Mouse (Mus musculus): Measurements from ENCODE around the gene Mocs2.

Mocs2 gene

GRCm38 (mm10) chr13:114817751-114818360, at the start of gene Mocs2:
Gene Mocs2, plus strand, starts transcription at chr13:114818236.
- peak; percentile 66 for DNase-seq (ENCODE audit: extremely low read depth, low read depth)

- DNase-seq (ENCODE audit: extremely low read depth, low read depth) = peak; percentile 11
Observed at GRCm38 (mm10) chr13:114791511-114791910, 26.5 kb upstream of the Mocs2 start.

DNA sequence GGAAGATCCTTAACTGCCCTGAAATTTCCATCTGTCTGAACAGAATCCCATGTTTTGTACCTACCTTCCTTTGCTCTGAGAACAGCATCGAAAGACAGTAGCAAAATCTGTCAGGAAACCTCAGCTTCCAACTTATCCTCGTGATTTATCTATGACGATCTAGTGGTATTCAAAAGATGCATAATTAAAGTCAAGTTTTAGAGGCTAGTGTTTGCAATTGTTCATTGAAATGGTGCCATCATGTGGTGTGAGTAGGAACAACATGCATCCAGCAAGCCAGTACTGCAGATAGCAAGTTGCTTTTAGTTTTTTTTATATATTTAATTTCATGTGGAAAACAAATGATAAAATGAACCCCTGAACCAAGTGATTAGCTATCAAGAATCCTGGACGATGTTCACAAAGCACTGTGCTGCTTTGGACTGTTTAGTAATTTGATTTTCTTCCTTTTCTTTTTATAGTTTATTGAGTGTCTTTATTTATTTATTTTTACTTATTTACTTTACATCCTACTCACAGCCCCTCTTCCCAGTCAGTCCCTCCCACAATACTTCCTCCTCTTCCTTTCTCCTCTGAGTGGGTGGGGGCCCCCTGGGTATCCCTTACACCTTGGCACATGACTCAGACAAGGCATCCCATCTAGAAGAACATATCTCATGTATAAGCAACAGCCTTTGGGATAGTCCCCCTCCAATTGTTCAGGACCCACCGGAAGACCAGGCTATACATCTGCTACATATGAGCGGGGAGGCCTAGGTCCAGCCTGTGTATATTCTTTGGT, 24.6 kb upstream of the Mocs2 start:
- peak; percentile 44 for DNase-seq (ENCODE audit: extremely low read depth, low read depth)

DNA sequence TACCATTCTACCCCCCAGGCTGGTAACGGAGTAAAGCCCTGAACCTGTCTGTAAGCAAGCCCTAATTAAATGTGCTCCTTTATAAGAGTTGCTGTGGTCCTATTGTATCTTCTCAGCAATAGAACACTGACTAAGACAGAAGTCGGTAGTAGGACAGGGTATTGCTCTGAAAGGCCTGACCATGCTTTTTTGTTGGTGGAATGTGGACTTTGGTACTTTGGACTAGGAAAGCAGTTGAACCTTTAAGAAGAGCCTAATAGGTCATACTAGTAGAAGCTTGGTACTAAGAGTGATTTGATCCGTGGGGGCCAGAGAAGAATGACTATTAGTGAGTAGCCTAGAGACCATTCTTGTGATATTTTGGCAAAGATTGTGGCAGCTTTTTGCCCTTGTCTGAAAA, 16.2 kb upstream of the Mocs2 start:
- no peak for DNase-seq (ENCODE audit: extremely low read depth, low read depth)

- DNase-seq (ENCODE audit: extremely low read depth, low read depth) = no peak
Observed at GRCm38 (mm10) chr13:114802971-114803370, 15.1 kb upstream of the Mocs2 start.

- DNase-seq (ENCODE audit: extremely low read depth, low read depth) = no peak
Observed at GRCm38 (mm10) chr13:114809624-114810210, 8.3 kb upstream of the Mocs2 start.

GRCm38 (mm10) chr13:114818513-114818912, 477 bp downstream of the Mocs2 start:
- no peak for DNase-seq (ENCODE audit: extremely low read depth, low read depth)

- no peak for DNase-seq (ENCODE audit: extremely low read depth, low read depth)
Observed at GRCm38 (mm10) chr13:114822871-114823270, 4.8 kb downstream of the Mocs2 start.

- DNase-seq (ENCODE audit: extremely low read depth, low read depth) = no peak
Observed at GRCm38 (mm10) chr13:114825377-114825855, 7.4 kb downstream of the Mocs2 start.

DNA sequence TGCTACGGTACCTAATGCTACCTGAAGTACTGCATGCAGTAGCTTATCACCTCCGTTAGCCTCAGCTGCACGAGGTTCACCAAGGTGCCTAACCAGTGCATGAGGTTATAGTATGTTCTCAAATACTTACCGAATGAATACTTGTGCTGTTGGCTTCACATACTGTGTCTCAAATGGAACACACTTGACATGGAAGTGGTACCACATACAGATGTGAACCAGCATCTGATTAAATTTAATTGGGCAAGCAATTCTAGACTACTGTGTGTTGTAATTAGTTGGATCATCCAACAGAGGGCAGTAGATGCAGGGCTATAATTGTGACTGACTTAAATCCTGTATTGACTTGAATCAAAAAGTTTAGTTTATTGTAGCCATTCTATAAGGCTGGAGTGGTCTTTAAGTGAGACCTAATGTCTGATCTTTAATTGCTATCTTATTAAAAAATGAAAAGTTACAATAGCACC, 13.4 kb downstream of the Mocs2 start:
- no peak for DNase-seq (ENCODE audit: extremely low read depth, low read depth)

DNA sequence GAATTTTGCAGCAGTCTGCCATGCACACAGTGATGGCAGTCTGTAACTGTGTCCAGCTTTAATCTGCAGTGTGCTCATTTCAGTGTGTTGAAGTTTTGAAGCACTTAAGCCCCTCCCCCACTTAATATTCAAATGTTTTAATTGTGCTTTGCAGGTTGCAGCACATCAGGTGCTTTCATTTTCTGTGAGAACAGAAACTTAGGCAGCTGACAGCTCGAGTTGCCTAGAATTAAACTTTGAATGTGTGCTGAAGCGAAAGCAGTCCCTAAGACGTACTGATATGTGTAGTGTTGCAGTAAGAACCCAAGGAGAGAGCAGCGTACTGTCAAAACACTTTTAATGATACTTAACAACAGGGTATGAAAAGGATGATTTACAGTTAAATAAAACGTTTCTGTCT, 14.7 kb downstream of the Mocs2 start:
- DNase-seq (ENCODE audit: extremely low read depth, low read depth) = no peak

- DNase-seq (ENCODE audit: extremely low read depth, low read depth) = no peak
Observed at GRCm38 (mm10) chr13:114833351-114833750, 15.3 kb downstream of the Mocs2 start.

GRCm38 (mm10) chr13:114834580-114834979, 16.5 kb downstream of the Mocs2 start:
- no peak for DNase-seq (ENCODE audit: extremely low read depth, low read depth)

DNA sequence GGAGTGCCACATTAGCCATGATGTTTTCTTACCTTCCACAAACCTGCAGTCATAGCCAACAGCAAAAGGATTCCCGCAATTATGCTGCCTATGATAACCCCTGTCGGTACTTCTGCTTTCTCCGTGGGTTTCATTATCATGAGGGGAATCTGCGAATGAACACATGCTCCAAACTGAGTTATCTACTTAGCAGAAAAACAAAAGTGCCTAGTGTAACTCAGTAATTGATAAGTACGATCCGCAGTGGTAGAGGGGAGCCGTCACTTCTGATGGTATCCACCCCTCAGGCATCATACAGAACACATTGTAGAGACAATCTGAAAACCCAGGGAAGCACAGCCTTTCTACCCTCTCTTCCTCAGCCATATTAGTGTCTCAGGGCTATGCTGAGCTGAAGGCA, 19.0 kb downstream of the Mocs2 start:
- DNase-seq (ENCODE audit: extremely low read depth, low read depth) = no peak

- no peak for DNase-seq (ENCODE audit: extremely low read depth, low read depth)
Observed at GRCm38 (mm10) chr13:114838535-114838990, 20.5 kb downstream of the Mocs2 start.

GRCm38 (mm10) chr13:114839098-114839497, 21.1 kb downstream of the Mocs2 start:
- no peak for DNase-seq (ENCODE audit: extremely low read depth, low read depth)

GRCm38 (mm10) chr13:114840545-114840944, 22.5 kb downstream of the Mocs2 start:
- DNase-seq (ENCODE audit: extremely low read depth, low read depth) = no peak

DNA sequence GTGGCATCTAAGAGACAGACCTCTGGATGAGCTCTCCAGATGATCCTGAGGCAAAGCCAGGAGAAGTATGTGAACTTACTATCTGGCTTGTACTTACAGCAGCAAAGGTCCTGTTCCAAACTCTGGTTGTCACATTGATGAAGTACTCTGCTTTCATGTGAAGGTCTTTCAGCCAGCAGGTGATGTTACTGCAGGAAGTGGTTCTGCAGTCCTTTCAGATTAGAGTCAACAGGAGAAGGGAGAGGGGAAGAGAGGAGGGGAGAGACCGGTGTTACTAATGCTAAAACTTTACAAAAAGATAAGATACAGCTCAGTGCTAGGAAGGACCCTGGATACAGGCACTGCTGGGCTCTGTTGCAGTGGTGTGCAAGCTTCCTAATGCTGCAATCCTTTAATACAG, 25.3 kb downstream of the Mocs2 start:
- no peak for DNase-seq (ENCODE audit: extremely low read depth, low read depth)

- DNase-seq (ENCODE audit: extremely low read depth, low read depth) = no peak
Observed at GRCm38 (mm10) chr13:114845804-114846203, 27.8 kb downstream of the Mocs2 start.

DNA sequence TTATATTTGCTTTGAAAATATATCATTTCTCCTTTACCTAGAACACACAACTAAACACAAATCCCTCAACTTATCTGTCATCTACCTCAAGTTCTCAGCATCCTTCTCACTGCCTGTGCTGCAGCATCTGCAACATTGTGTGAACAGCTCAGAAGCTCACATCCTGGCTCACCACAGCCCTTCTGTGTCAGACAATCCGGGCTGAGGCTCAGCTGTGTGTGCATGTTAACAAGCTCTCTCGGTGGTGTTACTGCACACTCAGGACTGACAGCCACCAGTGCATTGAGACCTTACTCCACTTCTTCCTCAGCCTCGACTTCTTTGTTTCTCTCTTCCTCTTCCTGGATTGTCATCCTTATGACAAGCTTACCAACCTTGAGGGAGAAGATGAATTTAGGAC, 30.9 kb downstream of the Mocs2 start:
- no peak for DNase-seq (ENCODE audit: extremely low read depth, low read depth)

DNA sequence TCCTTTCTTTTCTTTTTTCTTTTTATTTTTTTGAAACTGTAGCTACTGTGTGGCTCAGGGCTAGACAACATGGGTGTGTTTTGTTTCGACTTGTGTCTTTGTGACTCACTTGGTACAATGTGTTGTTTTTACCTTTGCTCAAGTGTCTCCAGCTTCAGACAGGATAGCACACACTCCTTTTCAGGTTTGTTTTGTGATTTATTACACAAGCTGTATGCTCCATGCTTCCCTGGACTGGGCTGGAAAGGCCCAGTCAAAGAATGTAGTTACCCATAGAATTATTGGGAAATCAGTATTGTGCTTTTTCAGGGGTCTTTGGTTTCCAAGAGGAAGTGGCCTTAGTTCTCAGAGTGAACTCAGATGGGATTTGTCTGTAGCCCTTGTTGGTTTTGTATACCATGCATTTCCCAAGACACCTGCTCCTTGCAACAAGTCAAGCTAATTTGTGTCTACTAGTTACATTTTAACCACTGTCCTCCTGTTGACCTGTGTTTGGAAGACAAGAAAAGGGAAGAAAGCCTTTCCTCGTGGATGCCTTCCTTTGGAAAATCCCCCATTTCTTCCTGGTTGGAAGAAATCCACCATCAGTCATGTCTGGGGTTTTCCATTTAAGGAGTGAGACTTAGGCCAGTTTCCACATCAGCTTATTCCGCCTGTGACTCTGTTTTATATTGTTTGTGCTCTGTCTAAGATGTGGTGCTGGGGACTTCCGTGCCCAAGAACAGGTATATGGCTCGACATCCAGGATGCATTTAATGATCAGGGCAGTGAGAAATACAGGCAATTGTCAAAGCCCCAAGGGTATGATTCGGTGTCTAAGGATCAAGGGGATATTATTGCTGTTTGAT, 34.5 kb downstream of the Mocs2 start:
- DNase-seq (ENCODE audit: extremely low read depth, low read depth) = no peak

All from MEL-GATA-1-ER (cell line).